Mouse (Mus musculus): Measurements from ENCODE around the gene Sdk1. TPM values are rescaled to one million over a fixed set of nuclear protein-coding genes. Genes with fewer than 3 reads are reported as not detected.

Gene Sdk1
- polyA plus RNA-seq, 1 experiment from 2014 or later: 1.7 TPM

DNA sequence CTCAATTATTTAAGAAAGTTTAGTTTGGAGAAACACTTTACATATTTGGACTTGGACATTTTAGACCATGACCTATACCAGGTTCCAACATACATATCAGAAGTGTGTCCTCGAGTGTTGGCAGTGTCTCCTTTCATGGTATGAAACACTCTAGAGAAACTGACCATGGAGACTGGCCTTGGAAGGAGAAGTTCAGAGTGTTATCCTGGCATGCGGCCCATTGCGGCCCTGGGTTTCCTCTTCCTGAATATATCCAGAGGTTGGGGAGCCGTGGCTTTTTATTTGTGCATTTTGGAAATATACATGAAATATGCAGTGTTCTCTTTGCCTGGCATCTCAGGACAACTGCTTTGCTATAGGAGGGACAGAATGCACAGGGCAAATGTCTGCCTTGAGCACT lies 552.6 kb downstream of the Sdk1 start:
- Histone ChIP-seq H3K36me3 (ENCODE audit: control insufficient read depth, insufficient read depth, low read length) (no peaks in the 10 kb centered on the region), H3K4me2 (ENCODE audit: low read depth, low read length) (no peak overlapping the region), H3K27ac (ENCODE audit: low read length) (no peak overlapping the region), H3K27me3 (replicated peaks; ENCODE audit: control insufficient read depth, insufficient read depth, low read length) (no peaks in the 10 kb centered on the region), H3K4me3 (ENCODE audit: low read length) (no peak overlapping the region), H3K9me3 (ENCODE audit: control insufficient read depth, low read length) (no peaks in the 10 kb centered on the region), H3K9ac (ENCODE audit: low read depth, low read length) (no peak overlapping the region), H3K4me1 (ENCODE audit: control insufficient read depth, insufficient read depth, low read length) (no peaks in the 10 kb centered on the region)
- WGBS: 89% methylated on average over 4 of the region's 4 CpGs
- no peak for ATAC-seq

DNA sequence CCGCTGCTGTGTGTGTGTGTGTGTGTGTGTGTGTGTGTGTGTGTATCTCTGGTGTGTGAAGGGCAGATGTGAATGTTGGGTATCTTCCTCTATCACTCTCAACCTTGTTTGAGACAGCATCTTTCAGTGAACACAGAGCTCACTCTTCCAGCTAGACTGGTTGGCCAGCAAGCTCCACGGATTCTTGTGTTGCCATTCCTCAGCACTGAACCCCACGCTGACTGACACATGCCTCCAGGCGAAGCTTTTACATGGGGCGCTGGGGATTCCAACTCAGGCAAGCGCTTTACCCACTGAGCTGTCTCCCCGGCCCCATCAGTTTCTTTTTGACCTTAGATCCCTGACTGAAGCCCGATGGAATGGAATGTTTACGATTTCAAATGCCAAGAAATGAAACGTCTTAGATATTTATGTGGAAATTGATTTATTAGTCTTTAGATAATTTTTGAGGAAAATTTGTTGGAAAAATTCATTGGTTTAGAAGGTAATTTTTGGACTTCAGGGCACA lies 582.6 kb downstream of the Sdk1 start:
- no peak for ATAC-seq
- Histone ChIP-seq H3K4me2 (ENCODE audit: low read depth, low read length) (no peak overlapping the region), H3K4me3 (ENCODE audit: low read length) (no peak overlapping the region), H3K9ac (ENCODE audit: low read depth, low read length) (no peak overlapping the region), H3K4me1 (ENCODE audit: control insufficient read depth, insufficient read depth, low read length) (no peaks in the 10 kb centered on the region), H3K27ac (ENCODE audit: low read length) (no peak overlapping the region), H3K36me3 (ENCODE audit: control insufficient read depth, insufficient read depth, low read length) (no peaks in the 10 kb centered on the region), H3K9me3 (ENCODE audit: control insufficient read depth, low read length) (no peaks in the 10 kb centered on the region), H3K27me3 (replicated peaks; ENCODE audit: control insufficient read depth, insufficient read depth, low read length) (no peaks in the 10 kb centered on the region)
- 50% methylated on average over 10 of the region's 10 CpGs for WGBS

DNA sequence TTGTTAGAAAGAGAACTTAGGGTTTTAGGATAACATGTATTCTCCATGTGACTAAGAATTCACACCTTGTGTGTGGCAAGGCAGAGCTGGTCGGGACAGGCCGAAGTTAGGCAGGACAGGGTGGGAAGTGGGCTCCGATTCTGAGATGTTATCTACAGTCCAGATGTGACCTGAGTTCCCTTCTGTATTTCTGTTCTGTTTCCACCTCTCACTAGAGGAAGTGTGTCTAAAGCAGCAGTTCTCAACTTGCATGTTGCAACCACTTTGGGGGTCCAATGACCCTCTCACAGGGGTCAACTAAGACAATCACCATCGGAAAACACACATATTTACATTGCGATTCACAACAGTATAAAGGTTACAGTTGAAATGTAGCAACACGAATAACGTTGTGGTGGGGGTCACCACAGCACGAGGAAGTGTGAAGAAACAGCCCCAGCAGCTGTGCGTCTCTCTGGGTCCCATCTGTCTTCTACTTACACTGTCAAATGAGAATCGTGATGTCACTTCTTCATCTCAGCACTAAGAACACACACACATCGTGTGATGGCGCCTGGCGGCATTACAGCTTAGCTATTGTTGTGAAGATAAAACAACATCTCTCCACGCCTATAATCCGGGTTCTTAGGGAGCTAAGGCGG lies 583.6 kb downstream of the Sdk1 start:
- Histone ChIP-seq H3K36me3 (ENCODE audit: control insufficient read depth, insufficient read depth, low read length) (no peaks in the 10 kb centered on the region), H3K9ac (ENCODE audit: low read depth, low read length) (no peak overlapping the region), H3K27ac (ENCODE audit: low read length) (no peak overlapping the region), H3K4me1 (ENCODE audit: control insufficient read depth, insufficient read depth, low read length) (no peaks in the 10 kb centered on the region), H3K27me3 (replicated peaks; ENCODE audit: control insufficient read depth, insufficient read depth, low read length) (no peaks in the 10 kb centered on the region), H3K9me3 (ENCODE audit: control insufficient read depth, low read length) (no peaks in the 10 kb centered on the region), H3K4me3 (ENCODE audit: low read length) (no peak overlapping the region), H3K4me2 (ENCODE audit: low read depth, low read length) (no peak overlapping the region)
- ATAC-seq: no peak
- WGBS: 76% methylated on average over 16 of the region's 16 CpGs

DNA sequence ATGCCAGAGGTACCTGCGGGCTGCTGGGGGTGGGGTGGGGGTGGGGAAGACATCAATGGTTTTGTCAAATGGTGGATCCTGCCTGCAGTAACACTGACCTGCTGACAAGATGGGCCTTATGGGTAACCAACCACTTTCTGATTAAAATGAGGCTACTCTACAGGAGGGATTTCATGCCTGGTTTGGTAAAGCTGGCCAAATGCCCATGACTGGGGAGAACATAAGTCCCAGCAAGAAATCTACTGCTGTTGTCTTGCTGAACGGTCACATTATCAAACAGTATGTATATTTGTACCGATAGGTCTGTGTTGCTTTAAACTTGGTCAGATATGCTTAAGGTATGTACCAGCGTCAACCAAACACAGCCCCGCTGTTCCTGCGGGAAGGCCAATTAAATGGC lies 594.3 kb downstream of the Sdk1 start:
- H3K9ac ChIP-seq (ENCODE audit: low read depth, low read length): no peak overlapping the region
- H3K36me3 ChIP-seq (ENCODE audit: control insufficient read depth, insufficient read depth, low read length): no peaks in the 10 kb centered on the region
- H3K4me3 ChIP-seq (ENCODE audit: low read length): no peak overlapping the region
- H3K27ac ChIP-seq (ENCODE audit: low read length): no peak overlapping the region
- H3K4me2 ChIP-seq (ENCODE audit: low read depth, low read length): no peak overlapping the region
- H3K9me3 ChIP-seq (ENCODE audit: control insufficient read depth, low read length): no peaks in the 10 kb centered on the region
- no peaks in the 10 kb centered on the region for H3K4me1 ChIP-seq (ENCODE audit: control insufficient read depth, insufficient read depth, low read length)
- ATAC-seq: no peak
- H3K27me3 ChIP-seq (replicated peaks; ENCODE audit: control insufficient read depth, insufficient read depth, low read length): no peaks in the 10 kb centered on the region
- 62% methylated on average over 6 of the region's 6 CpGs for WGBS

DNA sequence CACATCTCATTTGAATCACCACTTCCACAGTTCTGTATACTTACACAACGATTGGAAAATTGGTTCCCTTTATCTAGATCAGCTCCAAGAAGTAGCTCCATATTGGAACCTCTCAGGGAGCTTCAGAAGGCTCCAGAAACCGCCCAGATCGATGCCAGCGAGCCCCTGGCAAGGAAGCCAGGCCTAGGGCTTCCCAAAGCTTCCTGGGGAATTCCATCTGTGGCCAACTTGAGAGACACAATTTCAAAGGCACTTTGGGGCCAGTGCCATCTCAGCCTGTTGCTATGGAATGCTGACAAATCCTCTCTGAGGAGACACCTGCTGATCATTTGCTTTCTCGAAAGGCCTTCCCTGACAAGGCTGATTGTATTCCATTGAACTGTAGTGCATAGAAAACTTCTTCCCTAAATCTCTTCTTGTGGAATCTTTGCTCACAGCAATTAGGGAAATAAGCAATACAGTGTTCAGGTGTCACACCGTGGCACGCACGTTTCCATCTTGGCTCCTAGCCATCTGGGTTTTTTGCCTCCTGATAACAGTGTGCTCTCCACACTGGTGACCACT lies 595.7 kb downstream of the Sdk1 start:
- ATAC-seq: no peak
- Histone ChIP-seq H3K4me2 (ENCODE audit: low read depth, low read length) (no peak overlapping the region), H3K36me3 (ENCODE audit: control insufficient read depth, insufficient read depth, low read length) (no peaks in the 10 kb centered on the region), H3K4me1 (ENCODE audit: control insufficient read depth, insufficient read depth, low read length) (no peaks in the 10 kb centered on the region), H3K27me3 (replicated peaks; ENCODE audit: control insufficient read depth, insufficient read depth, low read length) (no peaks in the 10 kb centered on the region), H3K9me3 (ENCODE audit: control insufficient read depth, low read length) (no peaks in the 10 kb centered on the region), H3K4me3 (ENCODE audit: low read length) (no peak overlapping the region), H3K27ac (ENCODE audit: low read length) (no peak overlapping the region), H3K9ac (ENCODE audit: low read depth, low read length) (no peak overlapping the region)
- whole genome bisulfite sequencing: 70% methylated on average over 8 of the region's 8 CpGs

DNA sequence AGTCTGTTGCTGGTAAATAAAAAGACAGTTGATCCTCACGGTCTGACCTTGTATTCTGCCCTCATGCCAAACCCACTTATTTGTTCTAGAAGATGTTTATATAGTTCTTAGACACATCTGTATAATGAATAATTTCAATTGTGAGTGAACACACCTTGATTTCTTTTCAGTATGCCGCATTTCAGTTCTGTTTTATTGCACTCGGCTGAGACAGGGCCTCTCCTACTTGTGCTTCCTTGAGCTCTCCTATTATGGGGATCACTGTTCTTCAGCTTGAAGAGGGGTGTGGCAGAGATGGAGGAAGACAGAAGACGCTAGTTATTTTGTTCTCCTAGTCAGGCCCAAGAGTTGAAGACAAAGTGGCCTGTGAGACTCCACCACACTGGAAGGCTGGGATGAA lies 603.4 kb downstream of the Sdk1 start:
- Histone ChIP-seq H3K4me1 (ENCODE audit: control insufficient read depth, insufficient read depth, low read length) (peaks cover 11% of the 10 kb centered on the region; the same call in 1 of the 2 replicates), H3K9ac (ENCODE audit: low read depth, low read length) (no peak overlapping the region)
- ATAC-seq: peak; percentile 73

DNA sequence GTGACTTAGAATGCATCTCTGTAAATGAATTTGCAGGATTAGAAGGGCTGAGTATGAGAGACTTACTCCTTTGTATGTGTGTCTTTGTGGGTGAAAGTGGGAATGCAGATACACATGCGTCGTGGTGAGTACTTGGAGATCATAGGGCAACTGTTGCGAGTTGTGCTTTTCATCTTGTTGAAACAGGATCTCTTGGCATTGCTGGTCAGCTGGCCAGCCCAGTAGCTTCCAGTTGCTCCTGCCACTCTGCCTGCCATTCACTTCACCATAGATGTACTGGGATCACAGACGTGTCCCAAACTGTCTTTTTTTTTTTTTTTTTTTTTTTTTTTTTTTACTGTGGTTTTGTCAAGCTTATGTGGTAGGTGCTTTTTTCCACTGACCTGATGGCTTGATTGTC lies 606.4 kb downstream of the Sdk1 start:
- H3K4me2 ChIP-seq (ENCODE audit: low read depth, low read length): no peak overlapping the region
- no peak overlapping the region for H3K4me3 ChIP-seq (ENCODE audit: low read length)
- ATAC-seq: no peak
- no peaks in the 10 kb centered on the region for H3K9me3 ChIP-seq (ENCODE audit: control insufficient read depth, low read length)
- H3K36me3 ChIP-seq (ENCODE audit: control insufficient read depth, insufficient read depth, low read length): no peaks in the 10 kb centered on the region
- H3K4me1 ChIP-seq (ENCODE audit: control insufficient read depth, insufficient read depth, low read length): peaks cover 21% of the 10 kb centered on the region; the same call in 1 of the 2 replicates
- no peaks in the 10 kb centered on the region for H3K27me3 ChIP-seq (replicated peaks; ENCODE audit: control insufficient read depth, insufficient read depth, low read length)
- WGBS: 88% methylated on average over 4 of the region's 4 CpGs
- no peak overlapping the region for H3K9ac ChIP-seq (ENCODE audit: low read depth, low read length)
- H3K27ac ChIP-seq (ENCODE audit: low read length): no peak overlapping the region

More for the DNA sequence above, 603.4 kb downstream of the Sdk1 start:
- no peak overlapping the region for H3K27ac ChIP-seq (ENCODE audit: low read length)
- H3K4me2 ChIP-seq (ENCODE audit: low read depth, low read length): no peak overlapping the region
- no peaks in the 10 kb centered on the region for H3K36me3 ChIP-seq (ENCODE audit: control insufficient read depth, insufficient read depth, low read length)
- no peak overlapping the region for H3K4me3 ChIP-seq (ENCODE audit: low read length)
- H3K9me3 ChIP-seq (ENCODE audit: control insufficient read depth, low read length): no peaks in the 10 kb centered on the region
- WGBS: 41% methylated on average over 4 of the region's 4 CpGs
- no peaks in the 10 kb centered on the region for H3K27me3 ChIP-seq (replicated peaks; ENCODE audit: control insufficient read depth, insufficient read depth, low read length)

DNA sequence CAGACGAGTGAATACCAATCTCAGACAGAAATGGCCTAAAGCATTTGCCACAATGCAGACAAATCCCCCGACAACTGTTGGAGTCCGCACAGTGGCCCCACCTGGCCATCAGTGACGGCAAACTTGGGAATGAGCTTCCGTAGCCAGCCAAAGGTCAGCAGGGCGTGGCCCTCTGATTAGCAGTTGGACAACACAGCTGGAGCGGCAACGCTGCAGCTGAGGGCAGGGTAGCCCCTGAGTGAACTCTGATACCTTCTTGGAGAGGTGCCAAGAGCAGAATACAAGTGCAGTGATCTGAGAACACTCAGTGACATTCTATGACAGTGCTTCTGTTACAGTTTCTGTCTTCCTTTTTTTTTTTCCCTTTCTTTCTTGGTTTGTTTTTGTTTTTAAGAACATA lies 610.9 kb downstream of the Sdk1 start:
- WGBS: 23% methylated on average over 8 of the region's 8 CpGs

DNA sequence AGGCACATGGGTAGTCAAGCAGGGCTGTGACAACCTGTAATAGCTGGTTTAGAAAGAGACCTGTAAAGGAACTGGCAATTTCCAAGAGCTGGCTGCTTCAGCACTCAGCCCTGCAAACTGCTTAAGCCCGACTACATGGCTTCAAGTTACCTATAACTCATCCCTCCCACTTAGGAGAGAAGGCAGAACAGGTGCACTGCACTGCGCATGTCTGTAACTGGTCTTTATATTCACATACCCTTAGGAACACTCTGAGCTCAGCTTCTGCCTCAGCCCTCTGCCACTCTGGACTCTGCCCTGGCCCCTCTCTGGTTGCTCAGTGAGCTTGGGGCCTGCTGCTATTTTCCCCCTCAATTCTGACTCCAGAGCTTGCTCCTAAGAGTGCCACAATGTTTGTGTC lies 615.2 kb downstream of the Sdk1 start:
- no peaks in the 10 kb centered on the region for H3K27me3 ChIP-seq (replicated peaks; ENCODE audit: control insufficient read depth, insufficient read depth, low read length)
- no peak overlapping the region for H3K9ac ChIP-seq (ENCODE audit: low read depth, low read length)
- H3K9me3 ChIP-seq (ENCODE audit: control insufficient read depth, low read length): no peaks in the 10 kb centered on the region
- WGBS: 56% methylated on average over 2 of the region's 2 CpGs
- H3K27ac ChIP-seq (ENCODE audit: low read length): no peak overlapping the region
- H3K36me3 ChIP-seq (ENCODE audit: control insufficient read depth, insufficient read depth, low read length): no peaks in the 10 kb centered on the region
- H3K4me2 ChIP-seq (ENCODE audit: low read depth, low read length): no peak overlapping the region
- H3K4me1 ChIP-seq (ENCODE audit: control insufficient read depth, insufficient read depth, low read length): peaks cover 32% of the 10 kb centered on the region
- H3K4me3 ChIP-seq (ENCODE audit: low read length): no peak overlapping the region
- ATAC-seq: no peak

More for the DNA sequence above, 610.9 kb downstream of the Sdk1 start:
- ATAC-seq: peak; percentile 95
- no peaks in the 10 kb centered on the region for H3K27me3 ChIP-seq (replicated peaks; ENCODE audit: control insufficient read depth, insufficient read depth, low read length)
- H3K4me1 ChIP-seq (ENCODE audit: control insufficient read depth, insufficient read depth, low read length): peaks cover 25% of the 10 kb centered on the region
- peak overlapping the region; percentile 85 for H3K27ac ChIP-seq (ENCODE audit: low read length)
- no peak overlapping the region for H3K4me3 ChIP-seq (ENCODE audit: low read length)
- H3K9me3 ChIP-seq (ENCODE audit: control insufficient read depth, low read length): no peaks in the 10 kb centered on the region
- 0 out of 2 replicates have a peak overlapping the region, but pooled peaks have one; percentile 1 for H3K4me2 ChIP-seq (ENCODE audit: low read depth, low read length)
- H3K36me3 ChIP-seq (ENCODE audit: control insufficient read depth, insufficient read depth, low read length): no peaks in the 10 kb centered on the region
- no peak overlapping the region for H3K9ac ChIP-seq (ENCODE audit: low read depth, low read length)
